Mouse (Mus musculus) neural tube, embryonic 14.5 days (tissue): ENCODE data around the gene Adamts7. TPM values are rescaled to one million over a fixed set of nuclear protein-coding genes. Genes with fewer than 3 reads are reported as not detected.
A peak's percentile ranks its signal among the peaks of the same experiment; 100 is the strongest.

Experiments
- ATAC-seq: fragments of 200-750 bp; cut with Nextera tagmentation; 2 replicates; pipeline ENCODE4 v1.8.0; 2017; ENCODE audit warnings: low read depth, mild to moderate bottlenecking, moderate TSS enrichment, moderate library complexity
- H3K27ac ChIP-seq: fragments of 300-500 bp; sonication (generic); 2 replicates; pipeline ENCODE4 v1.5.1; 2014; ENCODE audit warnings: low read depth, mild to moderate bottlenecking, control low read depth, low read length, moderate library complexity, mixed read lengths
- H3K27me3 ChIP-seq: fragments of 300-500 bp; sonication (generic); 2 replicates; pipeline ENCODE4 v1.6.1; 2014; ENCODE audit warnings: low read length; ENCODE audit not compliant: control insufficient read depth, insufficient read depth
- H3K36me3 ChIP-seq: fragments of 300-500 bp; sonication (generic); 2 replicates; pipeline ENCODE4 v1.6.1; 2014; ENCODE audit warnings: low read length, mixed read lengths; ENCODE audit not compliant: control insufficient read depth, insufficient read depth
- H3K4me1 ChIP-seq: fragments of 300-500 bp; sonication (generic); 2 replicates; pipeline ENCODE4 v1.6.1; 2014; ENCODE audit warnings: low read length; ENCODE audit not compliant: control insufficient read depth, insufficient read depth
- H3K4me2 ChIP-seq: fragments of 300-500 bp; sonication (generic); 2 replicates; pipeline ENCODE4 v1.6.1; 2014; ENCODE audit warnings: mild to moderate bottlenecking, low read depth, low read length, control low read depth
- H3K4me3 ChIP-seq: fragments of 300-500 bp; sonication (generic); 2 replicates; pipeline ENCODE4 v1.5.1; 2014; ENCODE audit warnings: low read depth, low read length, control low read depth, mixed read lengths
- H3K9ac ChIP-seq: fragments of 300-500 bp; sonication (generic); replicated peaks from 2 replicates; pipeline ENCODE4 v1.6.1; 2014; ENCODE audit warnings: low read depth, mild to moderate bottlenecking, control low read depth, low read length, mixed read lengths
- H3K9me3 ChIP-seq: fragments of 300-500 bp; sonication (generic); 2 replicates; pipeline ENCODE4 v1.6.1; 2016; ENCODE audit warnings: low read length; ENCODE audit not compliant: control insufficient read depth
- WGBS: fragments of 180-500 bp; shearing (Covaris S2); extraction: QIAGEN DNeasy Blood & Tissue Kit; methylation state at CpG from one replicate; pipeline ENCODE4 v1.1.7; 2014; 5-methylcytosine and 5-hydroxymethylcytosine counted together
- polyA plus RNA-seq: library from polyadenylated mRNA; unstranded; fragments of >200 nt; fragmentation: Nextera tagmentation; extraction: Ambion mirVana; gene quantifications from 2 replicates; pipeline ENCODE4 v1.2.1, GENCODE M21; 2014

Adamts7 gene
- polyA plus RNA-seq, 1 experiment from 2014 or later, result 5.7 TPM

- Histone ChIP-seq H3K9me3 (no peaks in the 10 kb centered on the region), H3K4me2 (no peak overlapping the region), H3K4me3 (no peak overlapping the region), H3K27me3 (no peaks in the 10 kb centered on the region), H3K27ac (no peak overlapping the region), H3K9ac (no peak overlapping the region), H3K36me3 (no peaks in the 10 kb centered on the region), H3K4me1 (no peaks in the 10 kb centered on the region)
- WGBS, result 95% methylated on average over 1 of the region's 1 CpGs
- no peak for ATAC-seq
Observed at GRCm38 (mm10) chr9:90136678-90136965, 26.2 kb upstream of the Adamts7 start.

GRCm38 (mm10) chr9:90145788-90146187 is 17.1 kb upstream of the Adamts7 start:
- H3K4me2 ChIP-seq, result no peak overlapping the region
- no peaks in the 10 kb centered on the region for H3K9me3 ChIP-seq
- no peak overlapping the region for H3K9ac ChIP-seq
- ATAC-seq, result no peak
- no peaks in the 10 kb centered on the region for H3K27me3 ChIP-seq
- WGBS, result 46% methylated on average over 2 of the region's 2 CpGs
- no peaks in the 10 kb centered on the region for H3K4me1 ChIP-seq
- H3K4me3 ChIP-seq, result no peak overlapping the region
- H3K36me3 ChIP-seq, result no peaks in the 10 kb centered on the region
- H3K27ac ChIP-seq, result no peak overlapping the region

DNA sequence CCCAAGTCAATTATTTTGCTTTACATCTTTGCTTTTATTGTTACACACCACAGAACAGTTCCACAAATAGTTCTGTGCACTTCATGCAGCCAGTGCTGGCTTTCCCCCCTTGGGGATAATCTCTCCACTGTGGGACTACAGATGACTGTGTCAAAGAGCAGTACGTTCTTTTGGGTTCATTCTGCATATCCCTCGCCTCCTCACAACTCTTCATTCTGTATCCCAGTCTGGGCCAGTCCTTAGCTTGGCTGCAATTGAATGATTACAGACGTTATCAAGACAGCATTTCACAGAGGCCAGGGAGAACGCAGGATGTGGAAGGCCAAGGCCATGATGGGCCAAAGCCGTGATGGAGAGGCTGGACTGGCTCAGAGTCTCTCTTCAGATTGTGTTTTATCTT is 16.0 kb upstream of the Adamts7 start:
- 80% methylated on average over 5 of the region's 5 CpGs for WGBS
- H3K27ac ChIP-seq, result no peak overlapping the region
- no peaks in the 10 kb centered on the region for H3K4me1 ChIP-seq
- no peak overlapping the region for H3K9ac ChIP-seq
- H3K4me2 ChIP-seq, result no peak overlapping the region
- H3K4me3 ChIP-seq, result no peak overlapping the region
- no peaks in the 10 kb centered on the region for H3K27me3 ChIP-seq
- H3K36me3 ChIP-seq, result no peaks in the 10 kb centered on the region
- no peaks in the 10 kb centered on the region for H3K9me3 ChIP-seq
- ATAC-seq, result no peak

DNA sequence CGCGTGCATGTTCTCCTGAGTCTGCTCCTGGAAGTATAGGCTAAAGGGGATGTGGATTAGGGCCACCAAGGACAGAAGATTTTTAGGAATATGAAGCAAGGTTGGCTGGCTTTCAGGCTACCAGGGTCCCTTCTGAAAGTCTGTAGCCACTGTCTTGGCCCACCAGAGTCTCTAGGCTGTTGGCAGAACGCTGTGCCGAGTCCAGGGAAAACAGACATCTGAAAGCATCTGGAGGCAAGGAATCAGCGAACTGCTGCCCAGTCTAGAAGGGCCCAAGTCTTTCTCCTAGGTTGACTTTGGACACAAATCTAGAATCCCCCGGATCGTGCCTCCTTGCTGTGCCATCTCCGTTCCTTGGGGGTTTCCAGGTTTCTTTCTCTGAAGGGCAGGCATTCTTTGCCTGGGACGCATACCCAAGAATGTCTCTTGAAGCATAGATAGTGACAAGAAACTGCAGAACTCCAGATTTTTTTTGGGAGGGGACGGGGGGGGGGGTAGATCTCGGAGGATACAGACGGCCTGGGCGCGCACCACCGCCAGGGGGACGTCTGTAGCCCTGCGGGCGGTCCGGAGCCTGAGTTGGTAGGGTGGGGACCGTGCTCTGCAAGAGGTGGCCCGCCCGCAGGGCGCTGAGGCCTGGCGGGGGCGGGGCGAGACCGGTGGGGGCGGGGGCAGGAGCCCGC is 485 bp upstream of the Adamts7 start:
- Histone ChIP-seq H3K9me3 (peaks cover 5% of the 10 kb centered on the region), H3K4me3 (peak overlapping the region; percentile 78), H3K9ac (peak overlapping the region; percentile 87), H3K4me2 (peak overlapping the region; percentile 90), H3K4me1 (peaks cover 14% of the 10 kb centered on the region; the same call in 1 of the 2 replicates), H3K27ac (peak overlapping the region; percentile 48; the same call in 1 of the 2 replicates), H3K27me3 (no peaks in the 10 kb centered on the region), H3K36me3 (no peaks in the 10 kb centered on the region)
- WGBS, result 13% methylated on average over 22 of the region's 29 CpGs
- ATAC-seq, result peak; percentile 77

- peak overlapping the region; percentile 78 for H3K4me3 ChIP-seq
- H3K27me3 ChIP-seq, result no peaks in the 10 kb centered on the region
- peak; percentile 62 for ATAC-seq
- H3K4me1 ChIP-seq, result peaks cover 14% of the 10 kb centered on the region; the same call in 1 of the 2 replicates
- peak overlapping the region; percentile 87 for H3K9ac ChIP-seq
- 0% methylated on average over 18 of the region's 18 CpGs for WGBS
- peak overlapping the region; percentile 90 for H3K4me2 ChIP-seq
- H3K9me3 ChIP-seq, result peaks cover 5% of the 10 kb centered on the region
- H3K36me3 ChIP-seq, result no peaks in the 10 kb centered on the region
- peak overlapping the region; percentile 69; the same call in 1 of the 2 replicates for H3K27ac ChIP-seq
Observed at GRCm38 (mm10) chr9:90163749-90164095, 853 bp downstream of the Adamts7 start.

DNA sequence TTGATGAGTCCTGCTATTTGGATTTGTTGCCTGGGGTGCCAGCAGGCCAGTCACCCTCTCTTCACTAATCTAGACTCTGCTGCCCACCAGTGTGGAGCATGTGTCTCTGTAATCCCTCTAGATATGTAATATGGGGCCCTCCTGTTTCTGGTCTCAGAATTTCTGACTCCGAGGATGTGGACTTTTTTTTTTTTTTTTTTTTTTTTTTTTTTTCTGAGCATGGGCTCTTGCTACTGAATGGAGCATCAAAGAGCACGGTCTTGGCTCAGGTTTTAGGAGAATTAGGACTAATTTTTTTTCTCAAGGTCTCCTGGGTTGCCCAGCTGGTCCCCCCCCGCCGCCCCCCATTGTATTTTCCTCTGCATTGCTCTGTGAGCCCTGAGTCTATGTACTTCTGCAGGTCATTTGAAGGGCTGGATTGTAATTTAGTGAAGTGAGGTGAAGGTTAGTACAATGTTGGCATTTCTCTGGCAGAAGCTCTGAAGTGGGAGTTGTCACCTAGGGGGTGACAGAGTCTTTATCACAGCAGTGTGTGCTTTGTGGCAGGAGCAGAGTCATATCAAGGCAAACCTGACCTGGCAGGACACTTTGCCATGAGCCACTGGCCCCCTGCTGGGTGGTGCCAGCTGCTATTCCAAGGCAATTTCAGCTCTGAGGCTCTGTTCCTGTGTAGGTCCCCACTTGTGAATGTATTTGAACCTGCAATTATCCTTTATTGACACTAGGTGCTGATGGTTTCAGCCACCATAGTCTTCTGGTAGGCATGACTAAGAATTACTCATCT is 2.0 kb downstream of the Adamts7 start:
- H3K27ac ChIP-seq, result no peak overlapping the region
- H3K36me3 ChIP-seq, result no peaks in the 10 kb centered on the region
- peak overlapping the region; percentile 78 for H3K4me3 ChIP-seq
- no peak for ATAC-seq
- peak overlapping the region; percentile 90; the same call in 1 of the 2 replicates for H3K4me2 ChIP-seq
- peaks cover 14% of the 10 kb centered on the region; the same call in 1 of the 2 replicates for H3K4me1 ChIP-seq
- WGBS, result 42% methylated on average over 4 of the region's 4 CpGs
- H3K9me3 ChIP-seq, result peaks cover 3% of the 10 kb centered on the region
- H3K9ac ChIP-seq, result no peak overlapping the region
- no peaks in the 10 kb centered on the region for H3K27me3 ChIP-seq

GRCm38 (mm10) chr9:90165590-90165989 is 2.7 kb downstream of the Adamts7 start:
- 97% methylated on average over 4 of the region's 4 CpGs for WGBS
- Histone ChIP-seq H3K36me3 (no peaks in the 10 kb centered on the region), H3K9me3 (no peaks in the 10 kb centered on the region), H3K27me3 (no peaks in the 10 kb centered on the region), H3K4me3 (no peak overlapping the region), H3K27ac (no peak overlapping the region), H3K4me2 (no peak overlapping the region), H3K4me1 (peaks cover 14% of the 10 kb centered on the region; the same call in 1 of the 2 replicates), H3K9ac (no peak overlapping the region)
- ATAC-seq, result no peak

DNA sequence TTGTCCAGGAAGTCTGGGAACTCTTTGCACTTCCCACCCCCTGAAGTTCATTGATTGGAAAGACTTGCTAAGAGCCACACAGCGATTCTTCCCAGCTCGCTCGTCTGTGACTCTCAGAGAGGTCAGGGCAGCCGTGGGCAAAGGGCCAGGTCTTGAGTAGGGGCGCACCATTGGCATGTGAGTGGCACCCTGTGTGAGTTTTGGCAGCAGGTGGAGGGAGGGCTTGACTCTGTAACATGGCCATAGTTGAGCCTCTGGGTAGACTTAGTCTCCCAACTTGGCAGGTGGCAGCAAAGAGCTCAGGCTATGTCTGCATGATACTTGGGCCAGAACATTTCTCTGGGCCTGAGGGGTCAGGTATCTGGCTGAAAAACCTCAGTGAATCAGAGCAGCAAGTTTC is 3.7 kb downstream of the Adamts7 start:
- H3K9me3 ChIP-seq, result no peaks in the 10 kb centered on the region
- no peak overlapping the region for H3K4me3 ChIP-seq
- no peak overlapping the region for H3K4me2 ChIP-seq
- WGBS, result 80% methylated on average over 5 of the region's 5 CpGs
- H3K9ac ChIP-seq, result no peak overlapping the region
- ATAC-seq, result no peak
- no peak overlapping the region for H3K27ac ChIP-seq
- H3K27me3 ChIP-seq, result no peaks in the 10 kb centered on the region
- H3K36me3 ChIP-seq, result no peaks in the 10 kb centered on the region
- H3K4me1 ChIP-seq, result peaks cover 14% of the 10 kb centered on the region; the same call in 1 of the 2 replicates

- 64% methylated on average over 4 of the region's 4 CpGs for WGBS
- no peak overlapping the region for H3K9ac ChIP-seq
- no peak for ATAC-seq
- H3K4me1 ChIP-seq, result no peaks in the 10 kb centered on the region
- no peak overlapping the region for H3K4me2 ChIP-seq
- H3K4me3 ChIP-seq, result no peak overlapping the region
- no peaks in the 10 kb centered on the region for H3K27me3 ChIP-seq
- H3K36me3 ChIP-seq, result peaks cover 13% of the 10 kb centered on the region
- H3K9me3 ChIP-seq, result no peaks in the 10 kb centered on the region
- H3K27ac ChIP-seq, result no peak overlapping the region
Observed at GRCm38 (mm10) chr9:90169965-90170364, 7.1 kb downstream of the Adamts7 start.
